Mouse (Mus musculus) intestine, embryonic 16.5 days (tissue): Measurements from ENCODE around the gene Higd1b. TPM values are rescaled to one million over a fixed set of nuclear protein-coding genes. Genes with fewer than 3 reads are reported as not detected.

Source experiments
- ATAC-seq: fragments of 200-750 bp; cut with Nextera tagmentation; 2 replicates; pipeline ENCODE4 v1.8.0; 2017; ENCODE audit warnings: moderate TSS enrichment, moderate library complexity
- H3K27ac ChIP-seq: fragments of 300-500 bp; sonication (generic); 2 replicates; pipeline ENCODE4 v1.5.1; 2014; ENCODE audit warnings: mild to moderate bottlenecking, low read length
- H3K27me3 ChIP-seq: fragments of 300-500 bp; sonication (generic); replicated peaks from 2 replicates; pipeline ENCODE4 v1.6.1; 2014; ENCODE audit warnings: low read length, control low read depth, mixed read lengths; ENCODE audit not compliant: control insufficient read depth, insufficient read depth
- H3K36me3 ChIP-seq: fragments of 300-500 bp; sonication (generic); 2 replicates; pipeline ENCODE4 v1.6.1; 2014; ENCODE audit warnings: low read length, control low read depth; ENCODE audit not compliant: control insufficient read depth, insufficient read depth
- H3K4me1 ChIP-seq: fragments of 300-500 bp; sonication (generic); 2 replicates; pipeline ENCODE4 v1.6.1; 2014; ENCODE audit warnings: low read length, control low read depth, mixed read lengths; ENCODE audit not compliant: control insufficient read depth, insufficient read depth
- H3K4me2 ChIP-seq: fragments of 300-500 bp; sonication (generic); 2 replicates; pipeline ENCODE4 v1.6.1; 2014; ENCODE audit warnings: low read depth, low read length, control low read depth
- H3K4me3 ChIP-seq: fragments of 300-500 bp; sonication (generic); 2 replicates; pipeline ENCODE4 v1.5.1; 2014; ENCODE audit warnings: mild to moderate bottlenecking, low read length
- H3K9ac ChIP-seq: fragments of 300-500 bp; sonication (generic); 2 replicates; pipeline ENCODE4 v1.6.1; 2014; ENCODE audit warnings: low read depth, low read length
- H3K9me3 ChIP-seq: fragments of 300-500 bp; sonication (generic); 2 replicates; pipeline ENCODE4 v1.6.1; 2016; ENCODE audit warnings: low read length, control low read depth; ENCODE audit not compliant: control insufficient read depth
- WGBS: fragments of 180-500 bp; shearing (Covaris S2); extraction: QIAGEN DNeasy Blood & Tissue Kit; methylation state at CpG from one replicate; pipeline ENCODE4 v1.1.7; 2014; 5-methylcytosine and 5-hydroxymethylcytosine counted together
- polyA plus RNA-seq: library from polyadenylated mRNA; unstranded; fragments of >200 nt; fragmentation: Nextera tagmentation; extraction: Ambion mirVana; gene quantifications from 2 replicates; pipeline ENCODE4 v1.2.1, GENCODE M21; 2015

Gene Higd1b
- polyA plus RNA-seq, 1 experiment from 2014 or later: 0.62 TPM

- Histone ChIP-seq H3K9ac (no peak overlapping the region), H3K4me1 (no peaks in the 10 kb centered on the region), H3K27me3 (no peaks in the 10 kb centered on the region), H3K36me3 (peaks cover 12% of the 10 kb centered on the region), H3K9me3 (no peaks in the 10 kb centered on the region), H3K4me3 (no peak overlapping the region), H3K4me2 (no peak overlapping the region), H3K27ac (no peak overlapping the region)
- 90% methylated on average over 11 of the region's 11 CpGs for WGBS
- no peak for ATAC-seq
Observed at GRCm38 (mm10) chr11:102858951-102859350, 23.3 kb downstream of the Higd1b start.

- peaks cover 7% of the 10 kb centered on the region for H3K36me3 ChIP-seq
- no peaks in the 10 kb centered on the region for H3K27me3 ChIP-seq
- H3K9ac ChIP-seq: no peak overlapping the region
- no peak overlapping the region for H3K4me2 ChIP-seq
- no peak overlapping the region for H3K27ac ChIP-seq
- ATAC-seq: no peak
- no peaks in the 10 kb centered on the region for H3K9me3 ChIP-seq
- H3K4me3 ChIP-seq: no peak overlapping the region
- 89% methylated on average over 8 of the region's 8 CpGs for WGBS
- H3K4me1 ChIP-seq: no peaks in the 10 kb centered on the region
Observed at GRCm38 (mm10) chr11:102859933-102860332, 24.3 kb downstream of the Higd1b start.

- Histone ChIP-seq H3K27ac (no peak overlapping the region), H3K27me3 (no peaks in the 10 kb centered on the region), H3K9ac (no peak overlapping the region), H3K9me3 (no peaks in the 10 kb centered on the region), H3K4me2 (no peak overlapping the region), H3K4me1 (no peaks in the 10 kb centered on the region), H3K36me3 (peaks cover 9% of the 10 kb centered on the region), H3K4me3 (no peak overlapping the region)
- ATAC-seq: no peak
- 25% methylated on average over 4 of the region's 4 CpGs for WGBS
Observed at GRCm38 (mm10) chr11:102864272-102864671, 28.6 kb downstream of the Higd1b start.

- 81% methylated on average over 7 of the region's 7 CpGs for WGBS
- H3K27ac ChIP-seq: no peak overlapping the region
- no peak overlapping the region for H3K9ac ChIP-seq
- H3K27me3 ChIP-seq: no peaks in the 10 kb centered on the region
- peaks cover 4% of the 10 kb centered on the region; the same call in 1 of the 2 replicates for H3K4me1 ChIP-seq
- peaks cover 12% of the 10 kb centered on the region; the same call in 1 of the 2 replicates for H3K36me3 ChIP-seq
- no peak overlapping the region for H3K4me2 ChIP-seq
- H3K4me3 ChIP-seq: no peak overlapping the region
- no peaks in the 10 kb centered on the region for H3K9me3 ChIP-seq
- no peak for ATAC-seq
Observed at GRCm38 (mm10) chr11:102874801-102875334, 39.2 kb downstream of the Higd1b start.

GRCm38 (mm10) chr11:102879558-102879957, 43.9 kb downstream of the Higd1b start:
- ATAC-seq: no peak
- Histone ChIP-seq H3K9ac (no peak overlapping the region), H3K4me2 (no peak overlapping the region), H3K4me1 (peaks cover 13% of the 10 kb centered on the region), H3K27ac (no peak overlapping the region), H3K27me3 (no peaks in the 10 kb centered on the region), H3K4me3 (no peak overlapping the region), H3K36me3 (0 out of 2 replicates have a peak, but pooled peaks cover 3% of the 10 kb centered on the region), H3K9me3 (no peaks in the 10 kb centered on the region)
- WGBS: 73% methylated on average over 2 of the region's 2 CpGs

GRCm38 (mm10) chr11:102880585-102881313, 45.1 kb downstream of the Higd1b start, which contains the start of the genes Eftud2 and Ccdc103:
Eftud2 (minus strand) TSS chr11:102880985.
Ccdc103 (plus strand) TSS chr11:102881204.
- WGBS: under 1% methylated on average over 62 of the region's 62 CpGs
- peak; percentile 93 for ATAC-seq

GRCm38 (mm10) chr11:102881314-102882198, 45.9 kb downstream of the Higd1b start:
- no peak overlapping the region for H3K27ac ChIP-seq
- H3K9me3 ChIP-seq: no peaks in the 10 kb centered on the region
- ATAC-seq: peak; percentile 36
- peaks cover 14% of the 10 kb centered on the region for H3K4me1 ChIP-seq
- peak overlapping the region; percentile 85 for H3K4me2 ChIP-seq
- H3K9ac ChIP-seq: peak overlapping the region; percentile 86
- 17% methylated on average over 13 of the region's 13 CpGs for WGBS
- H3K36me3 ChIP-seq: no peaks in the 10 kb centered on the region
- peak overlapping the region; percentile 87 for H3K4me3 ChIP-seq
- H3K27me3 ChIP-seq: no peaks in the 10 kb centered on the region; the same call in 1 of the 2 replicates

More at GRCm38 (mm10) chr11:102880585-102881313, 45.1 kb downstream of the Higd1b start, which contains the start of the genes Eftud2 and Ccdc103:
- Histone ChIP-seq H3K36me3 (no peaks in the 10 kb centered on the region), H3K4me2 (peak within 1 kb of the TSS; percentile 85), H3K4me3 (peak within 1 kb of the TSS; percentile 87), H3K9me3 (no peaks in the 10 kb centered on the region), H3K9ac (peak within 1 kb of the TSS; percentile 86), H3K27me3 (no peaks in the 10 kb centered on the region; the same call in 1 of the 2 replicates), H3K4me1 (peaks cover 14% of the 10 kb centered on the region), H3K27ac (peak within 1 kb of the TSS; percentile 67)

- no peak within 1 kb of the TSS for H3K4me2 ChIP-seq
- peaks cover 11% of the 10 kb centered on the region for H3K4me1 ChIP-seq
- no peak within 1 kb of the TSS for H3K27ac ChIP-seq
- H3K4me3 ChIP-seq: no peak within 1 kb of the TSS
- H3K36me3 ChIP-seq: no peaks in the 10 kb centered on the region
- no peak for ATAC-seq
- H3K9ac ChIP-seq: 0 out of 2 replicates have a peak within 1 kb of the TSS, but pooled peaks have one; percentile 7
- H3K9me3 ChIP-seq: no peaks in the 10 kb centered on the region
- H3K27me3 ChIP-seq: no peaks in the 10 kb centered on the region; the same call in none of the 2 replicates
- 55% methylated on average over 10 of the region's 10 CpGs for WGBS
Observed at GRCm38 (mm10) chr11:102884616-102885219, 49.1 kb downstream of the Higd1b start, which contains the start of gene Fam187a. Fam187a (plus strand) TSS chr11:102885169.
